Comparison of ENCODE assay signal across 10 mouse cellular contexts in the genomic region with DNA sequence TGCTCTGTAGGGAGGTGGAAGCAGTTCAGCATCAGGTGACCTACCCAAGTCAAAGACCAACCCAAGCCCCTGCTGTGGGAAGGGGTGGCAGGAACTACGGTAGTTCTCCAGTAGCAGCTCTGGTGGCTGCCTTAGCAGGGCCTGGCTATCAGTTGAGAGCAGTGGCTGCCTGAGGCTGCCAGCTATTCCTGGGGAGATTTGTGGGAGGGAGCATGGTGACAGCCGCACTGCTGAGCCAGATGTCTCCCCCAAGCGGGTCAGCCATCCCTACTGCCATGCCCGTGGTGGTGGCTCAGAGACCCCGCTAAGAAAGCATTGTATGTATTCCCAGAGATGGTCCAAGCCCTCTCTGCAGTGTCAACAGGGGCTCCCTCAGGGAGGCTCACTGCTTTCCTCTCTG.
"Had no signal": no experiment of that assay in that cellular context is flagged by ENCODE, and none has a peak within 500 bp of the region (broad histone marks: within the 10 kb centered on the region; RNA-seq: fewer than 3 reads in every experiment).

No protein-coding gene starts in this region.

- H3K4me1 ChIP-seq: intestine, embryonic 15.5 days; limb, embryonic 15.5 days; neural tube, embryonic 12.5 days had no signal

- H3K4me2 ChIP-seq: intestine, embryonic 15.5 days; limb, embryonic 15.5 days; lung, embryonic 14.5 days; neural tube, embryonic 12.5 days had no signal

- H3K9me3 ChIP-seq: intestine, embryonic 15.5 days; limb, embryonic 15.5 days; neural tube, embryonic 12.5 days had no signal

- ATAC-seq: intestine, embryonic 15.5 days had no signal

- H3K27me3 ChIP-seq: intestine, embryonic 15.5 days; limb, embryonic 15.5 days; neural tube, embryonic 12.5 days had no signal

- H3K9ac ChIP-seq: intestine, embryonic 15.5 days; limb, embryonic 15.5 days; lung, embryonic 14.5 days; neural tube, embryonic 12.5 days had no signal

- H3K27ac ChIP-seq: intestine, embryonic 15.5 days; left cerebral cortex, adult 2 months; limb, embryonic 15.5 days; neural tube, embryonic 12.5 days had no signal

- H3K4me3 ChIP-seq: intestine, embryonic 15.5 days; left cerebral cortex, adult 2 months; limb, embryonic 15.5 days; neural tube, embryonic 12.5 days had no signal

- DNase-seq: kidney, adult 18-20 months; lung, embryonic 14.5 days; lung, postnatal 14 days; midbrain, embryonic 14.5 days; thymus, adult 18-20 months; thymus, postnatal 14 days had no signal
